Mouse (Mus musculus) cerebellum, postnatal 4 days (tissue): Measurements from ENCODE around the gene Bap1.

Source experiments
- DNase-seq, 2 experiments: peaks; one replicate each; pipeline ENCODE4 v3.0.0; 2022; ENCODE audit warnings: low spot score in 2 of 2, mixed read lengths in 1 of 2

Gene Bap1

DNA sequence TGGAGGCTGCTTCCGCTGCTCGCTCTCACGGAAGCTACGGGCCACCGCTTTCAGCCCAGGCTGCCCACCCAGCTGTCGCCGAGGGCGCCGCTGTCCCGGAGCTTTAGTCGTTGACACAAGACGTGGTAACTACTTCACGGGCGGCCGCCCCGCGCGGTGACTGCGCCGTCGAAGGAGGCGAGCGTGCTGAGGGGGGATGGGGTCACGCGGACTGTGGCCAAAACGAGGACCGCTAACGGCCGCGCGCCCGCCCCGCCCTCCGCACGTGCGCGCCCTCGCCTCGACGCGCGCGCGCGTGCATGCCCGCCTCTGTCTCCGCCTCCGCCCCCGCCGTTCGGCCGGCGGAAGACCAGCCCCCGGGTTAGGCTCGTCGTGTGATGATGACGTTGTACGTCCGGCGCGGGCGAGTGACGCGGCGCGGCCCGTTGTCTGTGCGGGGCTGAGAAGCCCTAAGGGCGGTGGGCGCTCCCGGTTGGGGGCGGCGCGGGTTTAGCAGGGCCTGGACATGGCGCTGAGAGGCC is at the start of gene Bap1, which contains the start of gene Phf7:
Gene Bap1, plus strand, starts transcription at position 367 of the 521 bp plus-strand sequence.
Gene Phf7, minus strand, starts transcription at position 234 of the 521 bp plus-strand sequence.
- peak; percentile 99 for DNase-seq

GRCm38 (mm10) chr14:31204844-31205243 is 46.4 kb upstream of the Bap1 start:
- no peak for DNase-seq

DNA sequence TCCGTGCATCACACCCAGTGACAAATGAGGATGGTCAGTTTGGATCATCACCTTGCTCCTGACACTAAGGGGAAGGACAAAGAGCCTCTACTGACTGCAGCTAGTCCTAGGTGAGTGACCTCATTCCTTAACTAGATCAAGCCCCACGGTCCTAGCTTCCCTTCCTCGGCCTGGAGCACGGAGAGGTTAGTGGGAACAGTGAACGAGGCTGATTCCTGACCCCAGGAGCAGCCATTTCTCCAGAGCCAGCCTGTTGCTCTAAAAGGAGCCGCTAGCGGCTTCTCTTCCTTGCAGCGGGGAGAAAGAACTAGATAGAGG is 46.0 kb upstream of the Bap1 start:
- no peak for DNase-seq

- DNase-seq, result peak in 1 of 2 experiments; percentile 53
These were observed 45.4 kb upstream of the Bap1 start for GRCm38 (mm10) chr14:31205562-31206467.

- DNase-seq, result peak; percentile 85 to 95
These were observed 44.7 kb upstream of the Bap1 start for GRCm38 (mm10) chr14:31206472-31206981.

GRCm38 (mm10) chr14:31207070-31207830 is 44.0 kb upstream of the Bap1 start:
- DNase-seq, result no peak

DNA sequence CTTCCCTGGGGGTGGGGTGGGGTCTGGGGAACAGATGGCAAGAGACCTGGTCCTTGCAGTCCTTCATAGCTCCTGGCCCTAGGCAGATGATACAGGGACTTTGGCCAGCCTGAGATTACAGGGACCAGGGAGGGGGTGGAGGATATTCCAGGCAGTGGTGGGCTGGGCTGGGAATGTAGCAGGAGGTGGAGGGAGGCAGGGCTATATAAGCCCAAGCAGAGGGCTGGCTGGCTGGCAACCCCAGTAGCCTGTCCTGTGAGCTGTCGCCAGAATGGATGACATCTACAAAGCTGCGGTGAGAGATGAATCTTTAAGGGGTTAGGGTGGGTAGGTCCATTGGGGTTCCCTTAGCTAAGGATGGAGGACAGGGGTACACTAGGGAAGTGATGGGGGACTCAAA is 43.2 kb upstream of the Bap1 start, which contains the start of gene Tnnc1:
Gene Tnnc1, plus strand, starts transcription at position 229 of the 400 bp plus-strand sequence.
- DNase-seq, result no peak

DNA sequence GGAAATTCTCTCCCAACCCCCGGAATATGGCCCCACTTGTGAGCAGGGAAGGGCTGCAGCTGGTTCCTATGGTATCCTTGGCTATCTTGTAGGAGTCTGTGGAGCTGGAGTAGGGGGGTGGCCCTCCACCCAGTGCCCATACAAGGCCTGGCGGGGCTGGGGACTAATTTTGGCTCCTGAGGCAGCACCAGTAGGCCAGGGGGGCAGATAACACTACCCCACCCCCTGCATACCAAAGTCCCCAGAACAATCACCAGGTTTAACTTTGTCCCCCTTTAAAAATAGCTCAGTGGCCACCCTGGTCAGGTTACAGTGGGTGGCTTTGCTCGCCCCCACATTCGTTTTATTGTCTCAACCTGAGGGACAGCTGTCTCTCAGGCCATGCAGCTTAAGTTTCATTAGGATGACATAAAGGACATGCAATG is 42.1 kb upstream of the Bap1 start:
- no peak for DNase-seq

DNA sequence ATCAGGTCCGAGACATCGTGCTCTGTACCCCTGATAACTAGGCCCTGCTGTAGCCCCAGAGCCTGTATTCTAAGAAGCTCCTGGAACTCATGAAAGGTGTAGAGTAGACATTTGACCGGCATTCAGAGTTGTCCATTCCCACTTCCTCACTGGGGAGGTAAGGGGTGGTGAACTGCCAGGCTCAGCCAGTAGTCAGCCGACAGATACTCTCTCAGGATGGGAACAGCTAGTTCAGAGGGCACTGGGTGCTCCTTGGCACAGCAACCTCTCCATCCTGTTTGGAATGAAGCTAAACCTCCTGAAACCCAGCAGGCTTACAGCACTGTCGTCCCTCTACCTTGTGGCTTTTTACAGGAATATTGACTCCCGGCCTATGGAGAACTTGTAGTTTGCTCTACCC is 39.4 kb upstream of the Bap1 start:
- DNase-seq, result no peak

DNA sequence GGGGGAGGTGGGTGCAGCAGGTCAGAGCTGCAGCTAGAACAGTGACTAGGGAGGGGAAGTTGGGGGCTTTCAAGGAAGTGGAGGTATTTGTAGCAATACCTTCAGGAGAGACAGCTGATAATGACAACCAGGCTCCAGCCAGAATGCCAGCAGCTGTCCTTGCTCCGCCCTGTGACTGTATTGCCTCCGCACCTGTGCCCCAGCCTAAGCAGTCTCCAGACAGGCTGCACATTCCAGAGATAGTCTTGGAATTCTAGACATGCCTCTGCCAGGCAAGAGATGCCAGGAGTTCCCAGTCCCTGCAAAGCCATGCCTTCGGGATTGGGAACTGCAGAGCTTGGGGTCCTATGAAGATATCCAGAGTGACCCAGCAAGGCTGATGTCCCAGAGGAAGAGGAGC is 38.8 kb upstream of the Bap1 start:
- no peak for DNase-seq

- DNase-seq, result no peak
These were observed 37.4 kb upstream of the Bap1 start for GRCm38 (mm10) chr14:31213868-31214267.

DNA sequence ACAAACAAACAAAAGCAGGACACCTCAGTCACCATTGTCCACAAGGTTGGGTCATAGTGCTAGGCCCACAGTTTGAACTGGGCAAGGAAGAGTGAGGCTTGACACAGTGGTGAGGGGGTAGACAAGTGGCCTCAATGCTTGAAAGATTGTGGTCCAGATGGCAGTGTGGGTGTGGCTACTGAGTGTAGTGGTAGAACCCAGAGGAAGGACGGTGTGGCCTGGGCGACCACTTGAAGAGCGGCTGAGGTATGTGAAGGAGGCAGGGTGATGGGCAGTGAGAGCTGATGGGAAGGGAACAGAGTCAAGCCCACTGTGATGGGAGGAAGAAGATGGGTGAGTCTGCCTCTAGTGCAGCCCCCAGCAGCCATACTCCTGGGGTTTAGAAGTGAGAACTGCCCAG is 36.6 kb upstream of the Bap1 start:
- no peak for DNase-seq

DNA sequence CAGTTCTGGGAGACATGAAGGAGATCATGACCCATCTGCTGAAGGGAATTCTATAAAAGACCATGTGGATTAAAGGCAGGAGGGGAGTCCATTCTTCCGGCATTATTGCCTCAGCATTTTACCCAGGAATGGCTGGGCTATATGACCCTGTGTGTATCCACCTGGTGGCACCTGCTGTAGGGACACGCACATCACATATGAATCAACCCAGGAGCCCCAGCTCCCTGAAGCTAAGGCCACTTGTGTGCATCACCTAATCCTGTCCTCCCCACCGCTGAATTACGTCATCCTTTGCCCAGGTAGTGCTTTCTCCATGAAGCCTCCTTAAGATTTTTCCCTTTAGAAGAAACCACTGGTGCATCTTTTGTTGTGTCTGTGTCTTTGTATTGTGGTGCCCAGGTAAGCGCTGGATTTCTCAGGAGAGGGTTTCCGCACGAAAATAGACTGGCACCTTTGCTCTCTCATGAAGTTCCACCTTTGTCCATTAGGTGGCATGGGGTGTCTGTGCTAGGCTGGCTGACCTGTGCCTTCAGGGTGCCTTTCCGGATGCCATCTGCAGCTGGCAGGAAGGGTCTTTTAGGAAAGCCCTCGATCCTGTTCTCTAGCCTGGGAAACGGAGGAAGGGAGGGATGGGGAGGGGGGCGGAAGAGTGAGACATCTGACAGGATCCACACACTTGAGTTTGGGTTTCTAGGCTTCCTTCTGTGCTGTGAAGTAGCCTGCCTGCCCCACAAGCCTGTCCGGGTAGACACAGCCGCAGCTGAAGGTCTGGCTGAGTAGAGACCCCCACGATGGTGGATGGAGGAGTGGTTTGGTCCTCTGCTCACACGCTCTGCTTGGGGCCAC is 35.9 kb upstream of the Bap1 start:
- DNase-seq, result peak; percentile 42 to 81

GRCm38 (mm10) chr14:31216846-31217245 is 34.4 kb upstream of the Bap1 start, which contains the start of gene Nisch:
TSS of gene Nisch (minus strand) at chr14:31216946.
- no peak for DNase-seq

DNA sequence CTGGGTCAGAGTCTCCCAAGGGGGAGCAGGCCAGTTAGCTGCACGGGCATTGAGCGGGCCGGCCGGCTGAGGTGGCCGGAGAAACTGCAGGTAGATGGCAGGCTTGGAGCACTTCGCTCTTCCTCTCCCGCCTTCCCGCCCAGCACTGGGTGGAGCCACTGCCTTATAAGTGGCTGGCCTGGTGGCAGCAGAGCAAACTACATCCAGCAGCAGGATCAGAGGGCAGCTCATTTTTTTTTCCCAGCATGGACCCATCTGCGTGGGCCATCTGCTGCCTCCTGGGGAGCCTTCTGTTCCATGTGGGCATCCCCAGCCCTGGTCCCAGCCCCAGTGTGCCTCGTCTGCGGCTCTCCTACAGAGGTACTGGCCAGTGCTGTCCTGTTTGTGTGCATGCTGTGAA is 33.6 kb upstream of the Bap1 start, which contains the start of gene Sema3g:
Gene Sema3g, plus strand, starts transcription at position 195 of the 400 bp plus-strand sequence.
- peak in 1 of 2 experiments; percentile 65 for DNase-seq

DNA sequence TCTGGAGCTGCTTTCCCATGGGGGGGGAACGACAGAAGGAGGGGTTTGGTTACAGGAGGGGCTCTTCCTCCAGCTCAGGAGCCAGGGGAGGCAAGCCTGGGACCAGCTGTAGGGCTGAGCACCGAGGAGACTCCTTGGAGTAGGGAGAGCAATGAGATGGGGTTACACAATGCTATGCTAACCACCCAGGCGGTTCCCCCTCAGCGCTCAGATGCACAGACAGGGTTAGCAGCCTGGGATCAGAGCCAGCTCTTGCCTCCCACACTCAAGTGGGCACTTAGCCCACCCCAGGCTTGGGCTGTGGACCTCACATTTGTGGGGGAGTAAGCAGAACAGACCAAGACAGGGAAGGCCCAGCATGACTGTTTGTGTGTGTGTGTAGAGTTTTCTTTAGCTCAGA is 24.3 kb upstream of the Bap1 start:
- peak; percentile 22 to 67 for DNase-seq

DNA sequence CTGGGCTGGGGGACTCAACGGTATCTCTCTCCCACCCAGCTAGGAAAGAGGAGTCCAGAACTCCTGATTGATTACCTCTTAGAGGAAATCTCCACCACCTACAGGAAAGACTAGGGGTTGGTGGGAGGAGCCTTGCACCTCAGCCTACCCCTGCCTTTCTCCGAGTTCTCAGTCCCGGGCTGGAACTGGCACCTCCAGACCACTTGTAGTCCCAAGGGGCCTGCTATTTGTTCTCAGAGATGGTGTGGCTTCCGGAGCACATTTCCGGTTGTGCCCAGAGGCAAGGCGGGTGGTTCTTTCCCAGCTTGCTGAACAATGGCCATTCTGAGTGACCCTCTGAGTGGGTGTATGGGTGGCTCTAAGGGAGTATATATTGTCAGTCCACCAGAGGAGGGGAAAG is 23.0 kb upstream of the Bap1 start:
- DNase-seq, result no peak

DNA sequence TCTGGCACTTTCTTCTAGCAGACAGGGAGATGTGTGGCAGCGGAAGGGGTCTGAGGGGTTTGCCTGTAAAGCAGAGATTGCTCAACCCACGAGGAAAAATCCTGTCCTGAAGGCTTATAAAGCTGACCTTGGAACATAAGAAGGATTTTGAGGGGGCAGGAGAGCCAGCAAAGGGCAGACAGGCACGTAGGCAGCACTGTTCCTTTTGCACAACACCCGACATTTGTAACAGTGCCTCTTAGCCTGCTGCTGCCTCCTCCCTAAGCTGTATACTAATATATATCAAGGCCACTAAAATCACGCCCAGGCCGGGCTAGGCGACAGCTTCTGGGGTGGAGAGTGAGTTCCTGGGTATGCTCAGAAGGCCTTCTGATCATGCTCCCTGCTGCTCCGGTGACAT is 20.8 kb upstream of the Bap1 start:
- DNase-seq, result no peak

GRCm38 (mm10) chr14:31232404-31233069 is 18.7 kb upstream of the Bap1 start:
- DNase-seq, result no peak
